Mouse (Mus musculus): ENCODE data around the gene 1700025C18Rik. TPM values are rescaled to one million over a fixed set of nuclear protein-coding genes. Genes with fewer than 3 reads are reported as not detected.

The 1700025C18Rik gene
- total and polyA plus RNA-seq, 2 experiments from 2014 or later: not detected

- no peaks in the 10 kb centered on the region for H3K4me1 ChIP-seq (ENCODE audit: insufficient read depth, low read length)
- H3K9ac ChIP-seq (replicated peaks; ENCODE audit: low read length): no peak overlapping the region
- no peak overlapping the region for H3K4me3 ChIP-seq (ENCODE audit: low read length)
- no peaks in the 10 kb centered on the region for H3K27me3 ChIP-seq (ENCODE audit: insufficient read depth, low read length)
- no peaks in the 10 kb centered on the region for H3K9me3 ChIP-seq (ENCODE audit: low read length)
- H3K36me3 ChIP-seq (ENCODE audit: insufficient read depth, low read length): no peaks in the 10 kb centered on the region
- WGBS: 31% methylated on average over 10 of the region's 10 CpGs
- no peak overlapping the region for H3K27ac ChIP-seq
- DNase-seq (ENCODE audit: low spot score) (peak; percentile 55), ATAC-seq (peak; percentile 16; the same call in 1 of the 2 replicates)
- no peak overlapping the region for H3K4me2 ChIP-seq (ENCODE audit: low read depth, low read length)
- TF ChIP-seq CTCF (IDR thresholded peaks at IDR 0.05; ENCODE audit: low read depth): no peak
Observed at GRCm38 (mm10) chr2:165121206-165121840, 30.8 kb upstream of the 1700025C18Rik start.

- H3K27ac ChIP-seq: no peak overlapping the region
- no peak for ATAC-seq
Observed at GRCm38 (mm10) chr2:165120765-165121164, 30.2 kb upstream of the 1700025C18Rik start.

GRCm38 (mm10) chr2:165113733-165114132 is 23.2 kb upstream of the 1700025C18Rik start:
- no peak overlapping the region for H3K27ac ChIP-seq
- H3K4me2 ChIP-seq (ENCODE audit: low read depth, low read length): no peak overlapping the region
- no peaks in the 10 kb centered on the region for H3K36me3 ChIP-seq (ENCODE audit: insufficient read depth, low read length)
- H3K4me3 ChIP-seq (ENCODE audit: low read length): no peak overlapping the region
- H3K9ac ChIP-seq (replicated peaks; ENCODE audit: low read length): no peak overlapping the region
- TF ChIP-seq CTCF (IDR thresholded peaks at IDR 0.05; ENCODE audit: low read depth): no peak
- no peaks in the 10 kb centered on the region for H3K4me1 ChIP-seq (ENCODE audit: insufficient read depth, low read length)
- H3K27me3 ChIP-seq (ENCODE audit: insufficient read depth, low read length): peaks cover 12% of the 10 kb centered on the region
- DNase-seq (ENCODE audit: low spot score) (peak; percentile 45), ATAC-seq (peak; percentile 34)
- WGBS: 40% methylated on average over 11 of the region's 11 CpGs
- H3K9me3 ChIP-seq (ENCODE audit: low read length): no peaks in the 10 kb centered on the region

More at GRCm38 (mm10) chr2:165120765-165121164, 30.2 kb upstream of the 1700025C18Rik start:
- H3K36me3 ChIP-seq (ENCODE audit: insufficient read depth, low read length): no peaks in the 10 kb centered on the region
- TF ChIP-seq CTCF (IDR thresholded peaks at IDR 0.05; ENCODE audit: low read depth): no peak
- H3K4me3 ChIP-seq (ENCODE audit: low read length): no peak overlapping the region
- H3K4me2 ChIP-seq (ENCODE audit: low read depth, low read length): no peak overlapping the region
- WGBS: 66% methylated on average over 9 of the region's 9 CpGs
- H3K27me3 ChIP-seq (ENCODE audit: insufficient read depth, low read length): no peaks in the 10 kb centered on the region
- no peak for DNase-seq (ENCODE audit: low spot score)
- H3K4me1 ChIP-seq (ENCODE audit: insufficient read depth, low read length): no peaks in the 10 kb centered on the region
- no peak overlapping the region for H3K9ac ChIP-seq (replicated peaks; ENCODE audit: low read length)
- H3K9me3 ChIP-seq (ENCODE audit: low read length): no peaks in the 10 kb centered on the region

- Histone ChIP-seq H3K9ac (replicated peaks; ENCODE audit: low read length) (no peak overlapping the region), H3K4me1 (ENCODE audit: insufficient read depth, low read length) (no peaks in the 10 kb centered on the region), H3K36me3 (ENCODE audit: insufficient read depth, low read length) (no peaks in the 10 kb centered on the region), H3K27me3 (ENCODE audit: insufficient read depth, low read length) (peaks cover 12% of the 10 kb centered on the region), H3K4me2 (ENCODE audit: low read depth, low read length) (no peak overlapping the region), H3K4me3 (ENCODE audit: low read length) (no peak overlapping the region), H3K9me3 (ENCODE audit: low read length) (no peaks in the 10 kb centered on the region), H3K27ac (no peak overlapping the region)
- WGBS: 3% methylated on average over 52 of the region's 54 CpGs
- TF ChIP-seq CTCF (IDR thresholded peaks at IDR 0.05; ENCODE audit: low read depth): peak; percentile 73
- DNase-seq (ENCODE audit: low spot score): peak; percentile 90
- ATAC-seq: peak; percentile 71
Observed at GRCm38 (mm10) chr2:165112149-165112548, 21.6 kb upstream of the 1700025C18Rik start.

- H3K9ac ChIP-seq (replicated peaks; ENCODE audit: low read length): no peak overlapping the region
- ATAC-seq: peak; percentile 36
Observed at GRCm38 (mm10) chr2:165106585-165106984, 16.0 kb upstream of the 1700025C18Rik start.

GRCm38 (mm10) chr2:165105513-165106079 is 15.0 kb upstream of the 1700025C18Rik start:
- TF ChIP-seq CTCF (IDR thresholded peaks at IDR 0.05; ENCODE audit: low read depth): no peak
- Histone ChIP-seq H3K4me3 (ENCODE audit: low read length) (no peak overlapping the region), H3K36me3 (ENCODE audit: insufficient read depth, low read length) (no peaks in the 10 kb centered on the region), H3K4me1 (ENCODE audit: insufficient read depth, low read length) (0 out of 2 replicates have a peak, but pooled peaks cover 5% of the 10 kb centered on the region), H3K9ac (replicated peaks; ENCODE audit: low read length) (no peak overlapping the region), H3K27me3 (ENCODE audit: insufficient read depth, low read length) (no peaks in the 10 kb centered on the region; the same call in 1 of the 2 replicates), H3K9me3 (ENCODE audit: low read length) (no peaks in the 10 kb centered on the region), H3K27ac (no peak overlapping the region; the same call in 1 of the 2 replicates), H3K4me2 (ENCODE audit: low read depth, low read length) (no peak overlapping the region)
- no peak for DNase-seq (ENCODE audit: low spot score)
- WGBS: 53% methylated on average over 16 of the region's 16 CpGs
- no peak for ATAC-seq

More at GRCm38 (mm10) chr2:165106585-165106984, 16.0 kb upstream of the 1700025C18Rik start:
- Histone ChIP-seq H3K36me3 (ENCODE audit: insufficient read depth, low read length) (no peaks in the 10 kb centered on the region), H3K4me3 (ENCODE audit: low read length) (no peak overlapping the region), H3K27ac (no peak overlapping the region), H3K27me3 (ENCODE audit: insufficient read depth, low read length) (peaks cover 3% of the 10 kb centered on the region), H3K4me1 (ENCODE audit: insufficient read depth, low read length) (no peaks in the 10 kb centered on the region), H3K9me3 (ENCODE audit: low read length) (no peaks in the 10 kb centered on the region), H3K4me2 (ENCODE audit: low read depth, low read length) (no peak overlapping the region)
- peak; percentile 45 for DNase-seq (ENCODE audit: low spot score)
- 16% methylated on average over 18 of the region's 18 CpGs for WGBS
- 0 out of 2 replicates have a peak, but pooled peaks have one; percentile 22 for TF ChIP-seq CTCF (IDR thresholded peaks at IDR 0.05; ENCODE audit: low read depth)

GRCm38 (mm10) chr2:165102920-165103319 is 12.4 kb upstream of the 1700025C18Rik start:
- Histone ChIP-seq H3K27me3 (ENCODE audit: insufficient read depth, low read length) (no peaks in the 10 kb centered on the region; the same call in 1 of the 2 replicates), H3K36me3 (ENCODE audit: insufficient read depth, low read length) (no peaks in the 10 kb centered on the region), H3K4me3 (ENCODE audit: low read length) (no peak overlapping the region), H3K9me3 (ENCODE audit: low read length) (no peaks in the 10 kb centered on the region), H3K27ac (no peak overlapping the region), H3K9ac (replicated peaks; ENCODE audit: low read length) (no peak overlapping the region), H3K4me1 (ENCODE audit: insufficient read depth, low read length) (0 out of 2 replicates have a peak, but pooled peaks cover 5% of the 10 kb centered on the region), H3K4me2 (ENCODE audit: low read depth, low read length) (no peak overlapping the region)
- ATAC-seq (no peak), DNase-seq (ENCODE audit: low spot score) (no peak)
- 78% methylated on average over 3 of the region's 3 CpGs for WGBS
- TF ChIP-seq CTCF (IDR thresholded peaks at IDR 0.05; ENCODE audit: low read depth): no peak
